Comparison of ENCODE assay signal across 26 mouse cellular contexts in genomic region chr8:106260894-106261293, GRCm38 (mm10). TPM values are rescaled to one million over a fixed set of nuclear protein-coding genes. Genes with fewer than 3 reads are reported as not detected.
DNase-seq lines count a peak whose midpoint lies in the region; ATAC-seq lines count a peak whose summit lies in the region.
"Had no signal": no experiment of that assay in that cellular context is flagged by ENCODE, and none has a peak within 500 bp of the region (broad histone marks: within the 10 kb centered on the region; RNA-seq: fewer than 3 reads in every experiment).

No protein-coding gene starts in this region.

- peak overlapping the region; percentile 47; the same call in 1 of the 2 replicates for H3K27ac ChIP-seq in hindbrain, embryonic 11.5 days (ENCODE audit: low read depth, low read length)
- H3K27ac ChIP-seq in hindbrain, embryonic 10.5 days: no peak overlapping the region
- peak overlapping the region; percentile 22; the same call in 1 of the 2 replicates for H3K27ac ChIP-seq in midbrain, embryonic 12.5 days (replicated peaks)
- H3K27ac ChIP-seq in midbrain, embryonic 15.5 days: no peak overlapping the region
- peak overlapping the region; percentile 52 for H3K27ac ChIP-seq in neural tube, embryonic 13.5 days (replicated peaks)
- H3K27ac ChIP-seq in neural tube, embryonic 15.5 days (replicated peaks): no peak overlapping the region
- H3K27ac ChIP-seq: embryonic facial prominence, embryonic 10.5 days; embryonic facial prominence, embryonic 13.5 days; forebrain, embryonic 12.5 days; forebrain, embryonic 15.5 days; heart, embryonic 15.5 days; hindbrain, embryonic 14.5 days had no signal

- no peaks in the 10 kb centered on the region for H3K9me3 ChIP-seq in hindbrain, embryonic 11.5 days (ENCODE audit: control insufficient read depth, low read length)
- H3K9me3 ChIP-seq in hindbrain, embryonic 10.5 days: no peaks in the 10 kb centered on the region
- H3K9me3 ChIP-seq in midbrain, embryonic 12.5 days: no peaks in the 10 kb centered on the region
- no peaks in the 10 kb centered on the region for H3K9me3 ChIP-seq in midbrain, embryonic 15.5 days
- H3K9me3 ChIP-seq in neural tube, embryonic 13.5 days: no peaks in the 10 kb centered on the region
- no peaks in the 10 kb centered on the region for H3K9me3 ChIP-seq in neural tube, embryonic 15.5 days (replicated peaks)
- H3K9me3 ChIP-seq: embryonic facial prominence, embryonic 10.5 days; embryonic facial prominence, embryonic 13.5 days; forebrain, embryonic 12.5 days; forebrain, embryonic 15.5 days; heart, embryonic 12.5 days; heart, embryonic 15.5 days had no signal

- no peaks in the 10 kb centered on the region for H3K4me1 ChIP-seq in hindbrain, embryonic 11.5 days (replicated peaks; ENCODE audit: control insufficient read depth, insufficient read depth, low read length)
- peaks cover 24% of the 10 kb centered on the region for H3K4me1 ChIP-seq in hindbrain, embryonic 10.5 days (replicated peaks)
- H3K4me1 ChIP-seq in midbrain, embryonic 12.5 days: no peaks in the 10 kb centered on the region
- peaks cover 2% of the 10 kb centered on the region; the same call in 1 of the 2 replicates for H3K4me1 ChIP-seq in midbrain, embryonic 15.5 days
- peaks cover 37% of the 10 kb centered on the region for H3K4me1 ChIP-seq in neural tube, embryonic 13.5 days (replicated peaks)
- H3K4me1 ChIP-seq in neural tube, embryonic 15.5 days: peaks cover 15% of the 10 kb centered on the region

- H3K9ac ChIP-seq in hindbrain, embryonic 11.5 days (ENCODE audit: low read depth, low read length): no peak overlapping the region
- H3K9ac ChIP-seq in midbrain, embryonic 12.5 days (replicated peaks): no peak overlapping the region
- no peak overlapping the region for H3K9ac ChIP-seq in midbrain, embryonic 15.5 days
- H3K9ac ChIP-seq in neural tube, embryonic 13.5 days: peak overlapping the region; percentile 6; the same call in 1 of the 2 replicates
- H3K9ac ChIP-seq in neural tube, embryonic 15.5 days (replicated peaks): no peak overlapping the region
- H3K9ac ChIP-seq: embryonic facial prominence, embryonic 13.5 days; forebrain, embryonic 12.5 days; forebrain, embryonic 15.5 days; heart, embryonic 12.5 days; heart, embryonic 15.5 days; hindbrain, embryonic 14.5 days had no signal

- peaks cover 4% of the 10 kb centered on the region; the same call in 1 of the 2 replicates for H3K36me3 ChIP-seq in hindbrain, embryonic 11.5 days (ENCODE audit: control insufficient read depth, insufficient read depth, low read length)
- H3K36me3 ChIP-seq in hindbrain, embryonic 10.5 days: peaks cover 83% of the 10 kb centered on the region
- H3K36me3 ChIP-seq in midbrain, embryonic 12.5 days: peaks cover 65% of the 10 kb centered on the region
- H3K36me3 ChIP-seq in midbrain, embryonic 15.5 days (replicated peaks): peaks cover 18% of the 10 kb centered on the region
- H3K36me3 ChIP-seq in neural tube, embryonic 13.5 days: peaks cover 75% of the 10 kb centered on the region
- H3K36me3 ChIP-seq in neural tube, embryonic 15.5 days: peaks cover 56% of the 10 kb centered on the region

- DNase-seq in hindbrain, embryonic 11.5 days (ENCODE audit: low spot score): no peak
- DNase-seq in hindbrain, embryonic 10.5 days (ENCODE audit: low spot score): no peak
- DNase-seq: adrenal gland, adult 8-10 months; adrenal gland, postnatal 25 days; cerebellum, adult 11-12 months; cerebellum, adult 8-10 months; cerebellum, postnatal 10 days; cerebellum, postnatal 36 days; embryo, embryonic 11 days; gastrocnemius, postnatal 25 days; heart, adult 18-20 months; heart, postnatal 10 days; heart, postnatal 36 days had no signal

- H3K4me2 ChIP-seq in hindbrain, embryonic 11.5 days (replicated peaks; ENCODE audit: low read depth, low read length): no peak overlapping the region
- no peak overlapping the region for H3K4me2 ChIP-seq in midbrain, embryonic 12.5 days (replicated peaks)
- no peak overlapping the region for H3K4me2 ChIP-seq in midbrain, embryonic 15.5 days
- no peak overlapping the region for H3K4me2 ChIP-seq in neural tube, embryonic 13.5 days
- H3K4me2 ChIP-seq in neural tube, embryonic 15.5 days: no peak overlapping the region
- H3K4me2 ChIP-seq: embryonic facial prominence, embryonic 13.5 days; forebrain, embryonic 12.5 days; forebrain, embryonic 15.5 days; heart, embryonic 12.5 days; heart, embryonic 15.5 days; hindbrain, embryonic 14.5 days had no signal

- H3K27me3 ChIP-seq in hindbrain, embryonic 11.5 days (ENCODE audit: control insufficient read depth, insufficient read depth, low read length): no peaks in the 10 kb centered on the region
- H3K27me3 ChIP-seq in hindbrain, embryonic 10.5 days (ENCODE audit: insufficient read depth, poor library complexity, severe bottlenecking): no peaks in the 10 kb centered on the region
- H3K27me3 ChIP-seq in midbrain, embryonic 12.5 days: no peaks in the 10 kb centered on the region
- no peaks in the 10 kb centered on the region for H3K27me3 ChIP-seq in midbrain, embryonic 15.5 days (replicated peaks)
- H3K27me3 ChIP-seq in neural tube, embryonic 13.5 days: no peaks in the 10 kb centered on the region
- no peaks in the 10 kb centered on the region for H3K27me3 ChIP-seq in neural tube, embryonic 15.5 days (replicated peaks)
- H3K27me3 ChIP-seq: embryonic facial prominence, embryonic 13.5 days; forebrain, embryonic 12.5 days; forebrain, embryonic 15.5 days; heart, embryonic 12.5 days; heart, embryonic 15.5 days had no signal

- ATAC-seq in hindbrain, embryonic 11.5 days (ENCODE audit: low FRiP score): peak; percentile 51; the same call in 1 of the 2 replicates
- ATAC-seq in midbrain, embryonic 12.5 days (ENCODE audit: low FRiP score, low read depth): no peak
- ATAC-seq in midbrain, embryonic 15.5 days (replicated peaks): no peak
- 0 out of 2 replicates have a peak, but pooled peaks have one; percentile 24 for ATAC-seq in neural tube, embryonic 13.5 days (ENCODE audit: low read depth)
- no peak for ATAC-seq in neural tube, embryonic 15.5 days (ENCODE audit: low FRiP score)
- ATAC-seq: activated CD4-positive, CD25-positive, alpha-beta regulatory T cell, adult 4 months; forebrain, embryonic 15.5 days had no signal

- WGBS in hindbrain, embryonic 11.5 days: 75% methylated on average over 4 of the region's 4 CpGs
- WGBS in hindbrain, embryonic 10.5 days: 88% methylated on average over 4 of the region's 4 CpGs
- WGBS in midbrain, embryonic 12.5 days: 72% methylated on average over 4 of the region's 4 CpGs
- 62% methylated on average over 4 of the region's 4 CpGs for WGBS in midbrain, embryonic 15.5 days
- WGBS in neural tube, embryonic 13.5 days: 60% methylated on average over 4 of the region's 4 CpGs
- WGBS in neural tube, embryonic 15.5 days: 54% methylated on average over 4 of the region's 4 CpGs

- H3K4me3 ChIP-seq in hindbrain, embryonic 11.5 days (ENCODE audit: low read depth, low read length): no peak overlapping the region
- H3K4me3 ChIP-seq in hindbrain, embryonic 10.5 days: no peak overlapping the region
- H3K4me3 ChIP-seq in midbrain, embryonic 12.5 days: no peak overlapping the region
- no peak overlapping the region for H3K4me3 ChIP-seq in midbrain, embryonic 15.5 days
- no peak overlapping the region for H3K4me3 ChIP-seq in neural tube, embryonic 13.5 days
- no peak overlapping the region for H3K4me3 ChIP-seq in neural tube, embryonic 15.5 days (replicated peaks)
- H3K4me3 ChIP-seq: embryonic facial prominence, embryonic 10.5 days; embryonic facial prominence, embryonic 13.5 days; erythroblast, embryonic 14.5 days; forebrain, embryonic 12.5 days; forebrain, embryonic 15.5 days; heart, embryonic 12.5 days; heart, embryonic 15.5 days had no signal

RNA-seq across cellular contexts. Expression of gene Prmt7, which starts 50.2 kb away (rescaled TPM):
- 55.1 and 57.6 TPM in 2 replicates for polyA plus RNA-seq in hindbrain, embryonic 11.5 days (2014; fragmentation: Nextera tagmentation; extraction: Ambion mirVana)
- polyA plus RNA-seq in hindbrain, embryonic 10.5 days (2016; fragmentation: Nextera tagmentation; extraction: Ambion mirVana): 71.1 and 73.6 TPM in 2 replicates
- polyA plus RNA-seq in midbrain, embryonic 12.5 days (2016; fragmentation: Nextera tagmentation; extraction: Ambion mirVana): 57.3 and 59.9 TPM in 2 replicates
- polyA plus RNA-seq in midbrain, embryonic 15.5 days (2015; fragmentation: Nextera tagmentation; extraction: Ambion mirVana): 63.4 and 64.4 TPM in 2 replicates
- 54.2 and 58.5 TPM in 2 replicates for polyA plus RNA-seq in neural tube, embryonic 13.5 days (2015; fragmentation: Nextera tagmentation; extraction: Ambion mirVana)
- polyA plus RNA-seq in neural tube, embryonic 15.5 days (2015; fragmentation: Nextera tagmentation; extraction: Ambion mirVana): 65.5 and 66.5 TPM in 2 replicates

RNA-seq across cellular contexts. Expression of gene Slc7a6os, which starts 50.2 kb away (rescaled TPM):
- polyA plus RNA-seq in hindbrain, embryonic 11.5 days (2014; fragmentation: Nextera tagmentation; extraction: Ambion mirVana): 46.1 and 46.2 TPM in 2 replicates
- polyA plus RNA-seq in hindbrain, embryonic 10.5 days (2016; fragmentation: Nextera tagmentation; extraction: Ambion mirVana): 33.0 and 36.9 TPM in 2 replicates
- polyA plus RNA-seq in midbrain, embryonic 12.5 days (2016; fragmentation: Nextera tagmentation; extraction: Ambion mirVana): 36.6 and 39.4 TPM in 2 replicates
- polyA plus RNA-seq in midbrain, embryonic 15.5 days (2015; fragmentation: Nextera tagmentation; extraction: Ambion mirVana): 35.2 and 36.2 TPM in 2 replicates
- polyA plus RNA-seq in neural tube, embryonic 13.5 days (2015; fragmentation: Nextera tagmentation; extraction: Ambion mirVana): 37.7 and 41.7 TPM in 2 replicates
- polyA plus RNA-seq in neural tube, embryonic 15.5 days (2015; fragmentation: Nextera tagmentation; extraction: Ambion mirVana): 36.2 and 36.8 TPM in 2 replicates

Comparison
In these comparisons a context has a peak if more than half of its experiments do, and no peak if none do; other contexts are left out.
1. ATAC-seq: peak in hindbrain, embryonic 11.5 days (single experiment) and neural tube, embryonic 13.5 days (single experiment); none in midbrain, embryonic 12.5 days (single experiment), midbrain, embryonic 15.5 days (single experiment) and neural tube, embryonic 15.5 days (single experiment).
2. H3K27ac ChIP-seq: peak in hindbrain, embryonic 11.5 days (single experiment), midbrain, embryonic 12.5 days (single experiment) and neural tube, embryonic 13.5 days (single experiment); none in hindbrain, embryonic 10.5 days (single experiment), midbrain, embryonic 15.5 days (single experiment) and neural tube, embryonic 15.5 days (single experiment).